Mouse (Mus musculus): ENCODE results near the gene Ywhae. TPM values are rescaled to one million over a fixed set of nuclear protein-coding genes. Genes with fewer than 3 reads are reported as not detected.

The Ywhae gene
- polyA plus RNA-seq, 1 experiment from 2014 or later, result 415 TPM

DNA sequence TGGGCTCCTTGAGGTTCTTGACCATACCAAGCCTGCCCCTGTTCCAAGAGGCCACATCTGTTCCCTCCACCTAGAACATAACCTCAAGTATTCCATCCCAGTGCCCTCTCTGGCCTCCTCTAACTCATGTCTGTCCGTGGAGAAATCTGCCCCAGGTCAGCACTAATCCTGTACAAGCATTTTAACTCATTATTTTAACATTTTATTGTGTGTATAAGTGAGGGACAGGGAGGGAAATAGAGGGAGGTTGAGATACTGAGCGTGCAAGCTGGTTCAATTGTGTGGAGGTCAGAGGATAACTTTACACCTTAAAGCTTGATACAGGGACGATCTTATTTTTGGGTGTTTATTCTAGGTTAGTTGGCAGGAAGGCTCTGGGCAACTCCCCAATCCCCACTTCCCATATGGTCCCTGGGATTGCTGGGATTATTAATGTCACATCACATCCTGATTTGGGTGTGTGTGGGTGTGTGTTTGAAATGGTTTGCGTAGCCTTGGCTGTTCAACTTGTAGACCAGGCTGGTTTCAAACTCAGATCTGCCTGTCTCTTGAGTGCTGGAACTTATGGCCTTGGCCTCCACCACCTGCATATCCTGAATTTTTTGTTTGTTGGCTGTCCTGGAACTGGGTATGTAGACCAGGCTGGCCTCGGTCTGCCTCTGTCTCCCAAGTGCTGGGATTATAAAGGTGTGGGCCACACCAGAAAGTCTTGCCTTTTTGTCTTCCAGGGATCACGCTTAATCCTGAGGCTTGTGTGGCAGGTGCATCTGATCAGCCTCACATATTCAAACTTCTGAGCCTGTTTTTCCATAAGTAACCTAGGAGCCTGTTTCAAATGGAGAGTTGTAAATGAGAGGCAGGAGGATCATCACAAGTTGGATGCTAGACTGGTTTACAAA, 35.7 kb downstream of the Ywhae start:
- H3K27ac ChIP-seq, result no peak overlapping the region
- no peak for ATAC-seq
- WGBS (ENCODE audit: insufficient replicate concordance), result 57% methylated on average over 6 of the region's 6 CpGs
- peaks cover 11% of the 10 kb centered on the region for H3K4me1 ChIP-seq
- H3K36me3 ChIP-seq, result peaks cover 45% of the 10 kb centered on the region
- H3K4me2 ChIP-seq, result peak overlapping the region; percentile 61
- peak overlapping the region; percentile 12; the same call in 1 of the 2 replicates for H3K4me3 ChIP-seq
- H3K27me3 ChIP-seq (replicated peaks), result peaks cover 20% of the 10 kb centered on the region
- no peaks in the 10 kb centered on the region for H3K9me3 ChIP-seq (replicated peaks)
- no peak overlapping the region for H3K9ac ChIP-seq

DNA sequence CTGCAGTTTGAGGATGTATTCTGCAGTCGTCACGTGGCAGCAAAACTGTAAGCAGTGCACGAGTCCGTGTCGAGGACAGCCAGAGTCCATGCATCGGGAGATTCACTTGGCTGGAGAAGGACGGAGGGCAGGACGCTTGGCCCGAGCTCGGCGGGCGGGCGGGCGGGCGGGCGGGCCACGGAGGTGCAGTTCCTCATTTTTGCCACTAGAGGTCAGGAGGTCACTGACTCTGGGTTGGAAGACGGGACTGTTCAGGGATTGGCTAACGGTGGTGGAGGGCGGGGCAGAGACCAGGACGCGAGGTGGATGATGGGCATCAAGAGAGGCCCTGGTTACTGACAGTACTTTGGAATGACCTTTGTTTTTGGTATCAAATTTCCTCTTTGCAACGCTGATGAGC, 36.5 kb downstream of the Ywhae start:
- under 1% methylated on average over 23 of the region's 23 CpGs for WGBS (ENCODE audit: insufficient replicate concordance)

DNA sequence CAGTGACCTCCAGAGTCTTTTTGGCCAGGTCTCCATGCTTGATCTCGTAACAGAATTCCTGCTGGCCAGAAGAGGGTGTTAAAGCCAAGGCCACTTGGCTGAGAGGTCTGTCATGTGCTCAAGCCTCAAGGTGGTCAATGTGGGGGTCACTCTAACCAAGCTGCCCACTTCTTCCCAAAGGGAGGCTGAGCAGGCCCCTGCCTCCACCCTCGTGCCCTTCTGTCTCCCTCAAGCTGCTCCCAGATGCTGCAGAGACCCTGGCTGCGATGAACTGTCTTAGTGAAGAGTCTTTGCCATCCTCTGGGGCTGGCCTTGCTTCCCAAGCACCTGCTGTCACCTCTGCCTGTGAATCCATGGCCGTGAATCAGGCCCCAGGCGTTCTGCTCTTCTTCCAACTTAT, 39.9 kb downstream of the Ywhae start:
- no peak overlapping the region for H3K9ac ChIP-seq
- 55% methylated on average over 5 of the region's 5 CpGs for WGBS (ENCODE audit: insufficient replicate concordance)
- no peak overlapping the region for H3K4me3 ChIP-seq
- H3K4me2 ChIP-seq, result no peak overlapping the region
- H3K9me3 ChIP-seq (replicated peaks), result no peaks in the 10 kb centered on the region
- H3K27ac ChIP-seq, result no peak overlapping the region
- peaks cover 30% of the 10 kb centered on the region for H3K27me3 ChIP-seq (replicated peaks)
- H3K4me1 ChIP-seq, result peaks cover 11% of the 10 kb centered on the region
- peaks cover 3% of the 10 kb centered on the region for H3K36me3 ChIP-seq
- ATAC-seq, result no peak

More for the DNA sequence above, 36.5 kb downstream of the Ywhae start:
- Histone ChIP-seq H3K27ac (no peak overlapping the region), H3K9ac (no peak overlapping the region), H3K36me3 (peaks cover 37% of the 10 kb centered on the region), H3K4me2 (peak overlapping the region; percentile 61), H3K4me3 (peak overlapping the region; percentile 12; the same call in 1 of the 2 replicates), H3K4me1 (peaks cover 11% of the 10 kb centered on the region), H3K27me3 (replicated peaks) (peaks cover 22% of the 10 kb centered on the region), H3K9me3 (replicated peaks) (no peaks in the 10 kb centered on the region)
- peak; percentile 89 for ATAC-seq

DNA sequence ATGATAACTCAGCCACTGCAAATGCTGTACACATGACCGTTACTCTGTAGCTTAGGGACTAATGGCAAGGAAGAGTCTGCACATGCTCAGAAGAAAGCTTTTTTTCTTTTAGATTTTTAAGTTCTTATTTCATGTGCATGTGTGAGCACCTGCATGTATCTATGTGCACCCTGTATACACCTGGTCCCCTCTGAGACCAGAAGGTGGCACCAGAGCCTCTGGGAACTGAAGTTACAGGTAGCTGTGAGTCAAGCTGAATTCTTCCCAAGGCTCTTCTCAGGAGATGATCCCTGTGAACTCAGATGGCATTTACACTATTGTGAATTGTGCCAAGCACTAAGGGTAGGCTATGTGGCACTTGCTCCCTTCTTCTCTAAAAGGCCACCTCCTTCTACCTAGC, 43.2 kb downstream of the Ywhae start:
- ATAC-seq, result no peak
- no peak overlapping the region for H3K4me2 ChIP-seq
- H3K27me3 ChIP-seq (replicated peaks), result peaks cover 30% of the 10 kb centered on the region
- no peaks in the 10 kb centered on the region for H3K36me3 ChIP-seq
- no peaks in the 10 kb centered on the region for H3K9me3 ChIP-seq (replicated peaks)
- no peak overlapping the region for H3K9ac ChIP-seq
- H3K4me1 ChIP-seq, result no peaks in the 10 kb centered on the region
- H3K27ac ChIP-seq, result no peak overlapping the region
- 60% methylated on average over 1 of the region's 1 CpGs for WGBS (ENCODE audit: insufficient replicate concordance)
- H3K4me3 ChIP-seq, result no peak overlapping the region

DNA sequence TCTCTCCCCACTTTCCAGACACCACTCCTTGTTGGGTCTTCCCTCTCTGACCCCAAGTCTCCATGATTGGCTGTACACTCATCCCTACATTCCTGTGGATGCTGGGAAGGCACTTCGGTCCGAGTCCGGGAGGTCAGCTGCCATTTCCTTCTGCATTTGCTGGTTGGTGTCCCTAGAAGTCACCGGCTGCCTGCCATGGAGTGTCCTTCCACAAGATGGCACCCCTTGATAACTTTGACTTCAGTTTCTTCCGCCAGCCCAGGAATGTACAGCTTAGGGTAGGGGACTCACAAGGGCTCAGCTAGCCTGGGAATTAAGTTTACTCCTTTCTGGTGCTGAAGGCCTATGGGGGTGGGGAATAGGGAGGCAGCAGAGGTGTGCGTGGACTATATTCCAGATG, 49.2 kb downstream of the Ywhae start:
- Histone ChIP-seq H3K4me3 (no peak overlapping the region), H3K27me3 (replicated peaks) (0 out of 2 replicates have a peak, but pooled peaks cover 11% of the 10 kb centered on the region), H3K4me2 (no peak overlapping the region), H3K4me1 (no peaks in the 10 kb centered on the region), H3K9me3 (replicated peaks) (no peaks in the 10 kb centered on the region), H3K36me3 (no peaks in the 10 kb centered on the region), H3K27ac (no peak overlapping the region), H3K9ac (no peak overlapping the region)
- no peak for ATAC-seq
- WGBS (ENCODE audit: insufficient replicate concordance), result 23% methylated on average over 6 of the region's 6 CpGs

DNA sequence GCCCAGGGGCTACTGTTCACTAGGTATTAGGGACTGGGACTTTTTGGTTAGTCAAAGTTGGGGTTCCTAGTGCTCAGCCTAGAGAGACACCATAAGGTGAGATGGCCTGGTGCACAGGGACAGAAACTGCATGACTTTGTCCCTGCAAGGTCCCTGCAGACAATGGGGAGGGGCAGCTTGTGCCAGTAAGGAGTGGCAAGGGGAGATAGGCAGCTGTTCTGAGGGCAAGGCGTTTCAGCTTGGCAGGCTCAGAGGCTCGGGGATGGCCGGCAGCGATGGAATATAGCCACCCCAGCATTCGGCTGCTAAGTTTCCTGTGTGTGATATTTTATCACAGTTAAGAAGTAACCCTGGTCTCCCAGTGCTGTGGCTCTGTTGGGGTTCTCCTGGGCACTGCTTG, 51.1 kb downstream of the Ywhae start:
- Histone ChIP-seq H3K4me3 (no peak overlapping the region), H3K27ac (no peak overlapping the region), H3K9me3 (replicated peaks) (no peaks in the 10 kb centered on the region), H3K4me1 (no peaks in the 10 kb centered on the region), H3K27me3 (replicated peaks) (0 out of 2 replicates have a peak, but pooled peaks cover 11% of the 10 kb centered on the region), H3K4me2 (no peak overlapping the region), H3K9ac (no peak overlapping the region), H3K36me3 (no peaks in the 10 kb centered on the region)
- WGBS (ENCODE audit: insufficient replicate concordance), result 62% methylated on average over 5 of the region's 5 CpGs
- no peak for ATAC-seq

DNA sequence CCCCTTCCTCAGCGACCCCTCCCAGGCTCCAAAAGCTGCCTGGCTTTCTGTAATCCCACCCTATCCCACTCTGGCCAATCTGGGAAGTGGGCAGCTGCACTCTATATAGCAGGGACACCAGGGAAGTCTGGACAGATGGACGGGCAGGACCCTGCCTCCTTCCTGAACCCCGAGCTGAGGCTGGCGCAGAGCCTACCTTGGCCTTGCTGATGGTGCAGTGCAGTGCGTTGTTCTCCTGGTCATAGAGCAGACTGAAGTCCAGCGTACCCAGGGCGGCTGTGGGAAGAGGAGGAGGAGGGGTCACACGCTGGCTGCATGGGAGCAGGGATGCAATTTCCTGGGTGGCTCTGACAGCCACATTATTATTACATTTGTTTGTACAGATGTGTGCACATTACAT, 53.2 kb downstream of the Ywhae start:
- no peak for ATAC-seq
- H3K4me1 ChIP-seq, result no peaks in the 10 kb centered on the region
- H3K27ac ChIP-seq, result no peak overlapping the region
- H3K9me3 ChIP-seq (replicated peaks), result no peaks in the 10 kb centered on the region
- 64% methylated on average over 8 of the region's 8 CpGs for WGBS (ENCODE audit: insufficient replicate concordance)
- no peak overlapping the region for H3K4me2 ChIP-seq
- H3K9ac ChIP-seq, result no peak overlapping the region
- no peaks in the 10 kb centered on the region for H3K36me3 ChIP-seq
- H3K4me3 ChIP-seq, result no peak overlapping the region
- H3K27me3 ChIP-seq (replicated peaks), result peaks cover 21% of the 10 kb centered on the region

DNA sequence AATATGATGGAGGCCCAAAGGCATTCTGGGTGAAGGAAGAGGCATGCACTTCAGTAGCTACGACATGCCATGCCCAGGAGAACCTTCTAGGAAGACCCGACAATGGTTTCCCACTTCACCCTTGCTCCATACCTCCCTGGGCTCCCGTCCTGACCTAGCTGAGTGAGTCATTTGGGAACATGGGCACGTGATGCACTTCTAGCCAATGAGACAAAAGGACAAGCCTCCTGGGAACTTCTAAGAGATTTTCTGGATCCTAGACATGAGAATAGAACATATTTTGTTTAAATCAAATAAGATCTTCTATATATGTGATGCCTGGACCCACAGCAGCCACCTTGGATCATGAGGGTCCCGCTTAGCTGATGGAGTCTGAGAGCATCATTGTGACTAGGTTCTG, 59.9 kb downstream of the Ywhae start:
- Histone ChIP-seq H3K4me2 (no peak overlapping the region), H3K9ac (no peak overlapping the region), H3K27me3 (replicated peaks) (peaks cover 77% of the 10 kb centered on the region), H3K27ac (no peak overlapping the region), H3K9me3 (replicated peaks) (no peaks in the 10 kb centered on the region), H3K4me1 (peaks cover 11% of the 10 kb centered on the region; the same call in 1 of the 2 replicates), H3K4me3 (no peak overlapping the region), H3K36me3 (no peaks in the 10 kb centered on the region)
- WGBS (ENCODE audit: insufficient replicate concordance), result 47% methylated on average over 5 of the region's 5 CpGs
- ATAC-seq, result no peak

DNA sequence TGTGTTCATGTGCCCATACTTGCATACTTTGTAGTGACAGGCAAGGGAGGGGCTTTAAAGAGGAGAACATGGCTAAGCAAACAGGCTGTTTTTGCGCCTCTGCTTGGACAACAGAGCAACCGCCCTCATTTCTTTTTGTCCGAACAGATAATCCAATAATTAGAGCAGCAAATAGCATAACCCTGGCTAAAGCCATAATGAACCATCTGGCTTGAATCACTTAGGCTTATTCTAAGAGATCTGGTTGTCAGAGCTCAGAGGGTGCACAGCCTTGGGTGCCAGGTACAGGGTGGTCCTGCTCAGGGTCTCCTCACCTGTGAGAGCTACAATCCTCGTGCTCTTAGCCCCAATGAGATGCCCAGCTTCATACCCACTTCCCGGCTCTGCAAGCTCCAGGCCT, 60.7 kb downstream of the Ywhae start:
- H3K4me2 ChIP-seq, result no peak overlapping the region
- H3K36me3 ChIP-seq, result no peaks in the 10 kb centered on the region
- H3K4me1 ChIP-seq, result peaks cover 11% of the 10 kb centered on the region; the same call in 1 of the 2 replicates
- no peak overlapping the region for H3K4me3 ChIP-seq
- H3K27me3 ChIP-seq (replicated peaks), result peaks cover 85% of the 10 kb centered on the region
- no peak overlapping the region for H3K27ac ChIP-seq
- WGBS (ENCODE audit: insufficient replicate concordance), result 51% methylated on average over 5 of the region's 5 CpGs
- no peak for ATAC-seq
- no peak overlapping the region for H3K9ac ChIP-seq
- no peaks in the 10 kb centered on the region for H3K9me3 ChIP-seq (replicated peaks)

DNA sequence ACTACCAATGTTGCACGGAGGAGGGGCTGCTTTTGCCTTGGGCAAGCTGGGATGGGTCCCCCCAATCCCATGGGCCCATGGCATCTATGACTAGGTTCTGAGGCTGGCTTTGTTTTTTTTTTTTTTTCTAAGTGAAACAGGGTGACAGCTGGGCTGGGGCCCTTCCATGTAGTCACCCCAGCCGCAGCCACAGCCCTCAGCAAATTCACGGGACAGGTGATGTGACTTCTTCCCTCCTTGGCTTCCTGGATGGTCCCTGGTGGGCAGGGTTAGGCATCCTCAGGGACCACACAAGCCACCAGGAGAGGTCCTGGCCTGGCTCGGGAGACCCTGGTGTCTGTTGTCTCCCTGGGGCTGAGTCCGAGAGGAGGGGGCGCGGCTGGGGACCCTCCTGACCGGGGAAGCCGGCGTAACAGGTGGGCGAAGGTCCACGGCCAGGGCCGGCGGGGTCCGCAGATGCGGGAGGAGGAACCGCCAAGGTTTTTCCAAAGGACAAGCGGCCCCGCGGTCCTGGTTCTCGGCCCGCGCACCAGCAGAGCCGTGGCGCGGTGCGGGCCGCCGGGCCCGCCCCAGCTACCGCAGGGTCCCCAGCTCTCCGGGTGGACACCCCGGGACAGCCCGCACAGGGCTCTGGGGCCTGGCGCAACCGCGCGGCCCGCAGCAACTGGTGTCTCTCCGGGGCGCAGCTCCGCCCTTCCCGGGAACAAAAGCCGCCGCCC, 62.1 kb downstream of the Ywhae start:
- Histone ChIP-seq H3K9ac (no peak overlapping the region), H3K9me3 (replicated peaks) (no peaks in the 10 kb centered on the region), H3K4me2 (peak overlapping the region; percentile 51), H3K27me3 (replicated peaks) (peaks cover 95% of the 10 kb centered on the region), H3K4me3 (peak overlapping the region; percentile 41), H3K27ac (no peak overlapping the region), H3K36me3 (no peaks in the 10 kb centered on the region), H3K4me1 (peaks cover 11% of the 10 kb centered on the region; the same call in 1 of the 2 replicates)
- no peak for ATAC-seq
- WGBS (ENCODE audit: insufficient replicate concordance), result 7% methylated on average over 45 of the region's 45 CpGs

DNA sequence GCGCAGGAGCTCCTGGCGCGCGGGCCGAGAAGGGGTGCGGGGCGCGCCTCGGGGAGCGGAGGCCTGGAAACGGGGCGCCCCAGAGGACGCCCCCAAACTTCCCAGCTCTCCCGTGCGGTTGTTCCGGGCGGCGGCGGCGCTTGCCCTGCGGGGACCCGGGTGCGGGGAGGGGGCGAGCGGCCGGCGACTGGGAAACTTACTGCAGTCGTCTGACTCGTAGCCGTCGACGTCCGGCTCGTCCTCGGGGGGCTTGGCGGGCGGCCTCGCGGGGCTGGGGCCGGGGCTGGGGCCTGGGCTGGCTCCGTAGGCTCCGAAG, 62.6 kb downstream of the Ywhae start:
- WGBS (ENCODE audit: insufficient replicate concordance), result 5% methylated on average over 32 of the region's 42 CpGs
- H3K9ac ChIP-seq, result no peak overlapping the region

DNA sequence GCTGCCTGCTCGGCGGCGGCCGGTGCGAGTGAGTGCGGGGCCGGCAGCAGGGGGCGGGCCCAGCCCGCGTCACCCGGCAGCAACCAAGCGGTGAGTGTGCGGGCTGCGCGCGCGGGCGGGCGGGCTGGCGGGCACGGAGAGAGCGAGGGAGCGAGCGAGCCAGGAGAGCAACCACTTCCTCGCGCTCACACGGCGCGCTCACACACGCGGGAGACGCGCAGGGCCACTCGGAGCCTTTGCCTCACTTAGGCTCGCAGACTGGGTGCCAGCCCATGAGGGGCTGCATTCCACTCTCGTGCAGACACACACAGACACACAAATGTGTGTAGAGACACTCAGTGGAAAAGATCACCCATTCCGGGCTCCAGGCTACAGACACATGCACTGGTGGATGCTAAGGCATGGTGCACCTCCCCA, 63.4 kb downstream of the Ywhae start, which contains the start of gene Doc2b:
Gene Doc2b, minus strand, starts transcription at position 21 of the 417 bp plus-strand sequence.
- no peak for ATAC-seq
- H3K9me3 ChIP-seq (replicated peaks), result no peaks in the 10 kb centered on the region
- 8% methylated on average over 32 of the region's 37 CpGs for WGBS (ENCODE audit: insufficient replicate concordance)

More for the DNA sequence above, 62.6 kb downstream of the Ywhae start:
- Histone ChIP-seq H3K36me3 (no peaks in the 10 kb centered on the region), H3K4me3 (peak overlapping the region; percentile 41), H3K27ac (no peak overlapping the region), H3K9me3 (replicated peaks) (no peaks in the 10 kb centered on the region), H3K27me3 (replicated peaks) (peaks cover 92% of the 10 kb centered on the region), H3K4me2 (peak overlapping the region; percentile 51), H3K4me1 (peaks cover 11% of the 10 kb centered on the region; the same call in 1 of the 2 replicates)
- no peak for ATAC-seq

More for the DNA sequence above, 63.4 kb downstream of the Ywhae start, which contains the start of gene Doc2b:
- Histone ChIP-seq H3K4me3 (peak within 1 kb of the TSS; percentile 41), H3K36me3 (no peaks in the 10 kb centered on the region), H3K4me1 (peaks cover 11% of the 10 kb centered on the region; the same call in 1 of the 2 replicates), H3K4me2 (peak within 1 kb of the TSS; percentile 51), H3K9ac (no peak within 1 kb of the TSS), H3K27ac (no peak within 1 kb of the TSS), H3K27me3 (replicated peaks) (peaks cover 89% of the 10 kb centered on the region)
